Mouse (Mus musculus): ENCODE measurements around the gene Cask.

- TF ChIP-seq POLR2A (IDR thresholded peaks at IDR 0.05; ENCODE audit: insufficient read depth, low read depth, low read length) (no peak), CTCF (IDR thresholded peaks at IDR 0.05) (no peak)
Observed at GRCm38 (mm10) chrX:13860145-13860544, 9.0 kb upstream of the Cask start.

Measured in heart, adult 2 months (tissue).